Mouse (Mus musculus) midbrain, embryonic 12.5 days (tissue): ENCODE measurements at regions not wholly inside any gene's neighbourhood (a gene's known extent, or its start where the extent isn't known, plus 50 kb on each side); places are given as distances from the start of the nearest gene placed in this dataset.
A peak's percentile ranks its signal among the peaks of the same experiment; 100 is the strongest.

Experiments used
- ATAC-seq: fragments of 200-750 bp; cut with Nextera tagmentation; 2 replicates; pipeline ENCODE4 v1.8.0; 2017; ENCODE audit warnings: low read depth, moderate TSS enrichment, moderate library complexity; ENCODE audit not compliant: low FRiP score
- H3K27ac ChIP-seq: fragments of 300-500 bp; sonication (generic); replicated peaks from 2 replicates; pipeline ENCODE4 v1.5.1; 2016; ENCODE audit warnings: mild to moderate bottlenecking
- H3K27me3 ChIP-seq: fragments of 300-500 bp; sonication (generic); 2 replicates; pipeline ENCODE4 v1.6.1; 2016; ENCODE audit warnings: mild to moderate bottlenecking
- H3K36me3 ChIP-seq: fragments of 300-500 bp; sonication (generic); 2 replicates; pipeline ENCODE4 v1.6.1; 2016
- H3K4me1 ChIP-seq: fragments of 300-500 bp; sonication (generic); 2 replicates; pipeline ENCODE4 v1.6.1; 2016
- H3K4me2 ChIP-seq: fragments of 300-500 bp; sonication (generic); replicated peaks from 2 replicates; pipeline ENCODE4 v1.6.1; 2016; ENCODE audit warnings: mild to moderate bottlenecking, moderate library complexity
- H3K4me3 ChIP-seq: fragments of 300-500 bp; sonication (generic); 2 replicates; pipeline ENCODE4 v1.5.1; 2016; ENCODE audit warnings: mild to moderate bottlenecking
- H3K9ac ChIP-seq: fragments of 300-500 bp; sonication (generic); replicated peaks from 2 replicates; pipeline ENCODE4 v1.6.1; 2016; ENCODE audit warnings: mild to moderate bottlenecking, moderate library complexity
- H3K9me3 ChIP-seq: fragments of 300-500 bp; sonication (generic); 2 replicates; pipeline ENCODE4 v1.6.1; 2016; ENCODE audit warnings: mild to moderate bottlenecking
- WGBS: fragments of 180-500 bp; shearing (Covaris S2); methylation state at CpG from one replicate; pipeline ENCODE4 v1.1.7; 2016; 5-methylcytosine and 5-hydroxymethylcytosine counted together

GRCm38 (mm10) chr4:93935692-93936091 lies 600.4 kb upstream of the Tusc1 start:
- Histone ChIP-seq H3K36me3 (no peaks in the 10 kb centered on the region), H3K4me2 (no peak overlapping the region), H3K27ac (no peak overlapping the region), H3K9ac (no peak overlapping the region), H3K4me3 (no peak overlapping the region), H3K4me1 (no peaks in the 10 kb centered on the region), H3K9me3 (no peaks in the 10 kb centered on the region), H3K27me3 (no peaks in the 10 kb centered on the region)
- ATAC-seq = no peak

GRCm38 (mm10) chr4:93927117-93927516 lies 591.8 kb upstream of the Tusc1 start:
- H3K4me2 ChIP-seq = no peak overlapping the region
- no peak for ATAC-seq
- no peaks in the 10 kb centered on the region for H3K36me3 ChIP-seq
- 93% methylated on average over 7 of the region's 7 CpGs for WGBS
- no peak overlapping the region for H3K9ac ChIP-seq
- H3K4me1 ChIP-seq = no peaks in the 10 kb centered on the region
- H3K9me3 ChIP-seq = no peaks in the 10 kb centered on the region
- H3K27ac ChIP-seq = no peak overlapping the region
- no peak overlapping the region for H3K4me3 ChIP-seq
- H3K27me3 ChIP-seq = no peaks in the 10 kb centered on the region

DNA sequence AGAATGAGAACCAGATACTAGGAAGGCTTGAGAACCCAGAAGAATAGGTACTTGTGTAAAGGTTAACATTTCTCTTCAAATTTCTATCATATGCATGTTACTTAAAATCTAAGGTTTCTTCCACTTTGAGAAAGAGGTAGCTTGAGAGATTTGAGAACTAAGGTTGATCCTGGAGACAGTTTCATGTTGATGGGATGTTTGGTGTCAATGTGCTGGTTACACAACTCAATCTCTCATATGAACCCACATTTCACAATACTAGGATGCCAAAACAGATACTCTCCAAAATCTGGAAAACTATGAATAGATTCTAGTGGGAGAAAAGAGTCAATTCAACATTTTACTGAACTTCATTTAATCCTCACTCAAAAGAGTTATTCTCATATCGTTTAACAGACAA lies 589.1 kb upstream of the Tusc1 start:
- no peak overlapping the region for H3K4me2 ChIP-seq
- H3K4me3 ChIP-seq = no peak overlapping the region
- H3K27ac ChIP-seq = no peak overlapping the region
- WGBS = 93% methylated on average over 1 of the region's 1 CpGs
- H3K36me3 ChIP-seq = no peaks in the 10 kb centered on the region
- no peak for ATAC-seq
- no peaks in the 10 kb centered on the region for H3K4me1 ChIP-seq
- H3K9ac ChIP-seq = no peak overlapping the region
- no peaks in the 10 kb centered on the region for H3K9me3 ChIP-seq
- H3K27me3 ChIP-seq = no peaks in the 10 kb centered on the region

DNA sequence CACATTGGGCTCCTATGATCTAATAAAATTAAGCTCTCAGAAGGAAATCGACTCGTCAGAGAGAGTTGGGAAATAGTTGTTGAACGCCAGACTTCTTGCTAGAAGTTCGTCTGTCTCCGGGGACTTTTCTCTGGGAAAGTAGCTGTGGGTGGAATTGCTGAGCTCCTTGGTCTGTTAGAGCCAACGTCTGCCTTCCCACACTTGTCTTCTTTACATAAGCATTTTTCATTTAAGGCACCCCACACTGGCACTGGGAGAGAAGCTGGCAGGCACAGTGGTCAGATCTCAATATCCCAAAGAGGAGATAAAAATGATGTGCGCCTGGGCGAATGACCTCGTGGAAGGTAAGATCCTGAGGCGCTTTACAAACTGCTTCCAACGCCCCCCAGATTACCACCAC lies 551.3 kb upstream of the Tusc1 start:
- WGBS = 93% methylated on average over 11 of the region's 11 CpGs
- Histone ChIP-seq H3K4me1 (no peaks in the 10 kb centered on the region), H3K9me3 (no peaks in the 10 kb centered on the region), H3K4me3 (no peak overlapping the region), H3K9ac (no peak overlapping the region), H3K27ac (no peak overlapping the region), H3K27me3 (no peaks in the 10 kb centered on the region), H3K4me2 (no peak overlapping the region), H3K36me3 (no peaks in the 10 kb centered on the region)
- ATAC-seq = no peak

DNA sequence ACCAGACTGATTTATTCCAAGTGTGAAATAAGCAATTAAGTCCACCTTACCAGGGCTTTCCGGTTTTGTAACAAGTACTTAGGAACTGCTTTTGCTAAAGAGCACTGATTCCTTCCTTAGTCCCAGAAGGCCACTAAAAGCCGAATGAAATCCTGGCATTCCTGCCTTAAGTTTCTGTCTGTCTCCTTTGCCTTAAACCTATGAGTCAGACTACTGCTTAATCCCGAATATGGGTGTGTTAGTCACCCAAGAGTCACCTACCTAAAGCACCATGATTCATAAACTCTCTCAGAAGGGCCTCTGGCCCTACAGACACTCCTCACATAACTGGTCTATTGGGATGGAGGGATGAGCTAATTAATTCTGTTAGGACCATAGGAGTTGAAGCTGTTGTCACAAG lies 546.0 kb upstream of the Tusc1 start:
- Histone ChIP-seq H3K9me3 (no peaks in the 10 kb centered on the region), H3K4me2 (no peak overlapping the region), H3K36me3 (no peaks in the 10 kb centered on the region), H3K27ac (no peak overlapping the region), H3K9ac (no peak overlapping the region), H3K4me3 (no peak overlapping the region), H3K27me3 (no peaks in the 10 kb centered on the region), H3K4me1 (no peaks in the 10 kb centered on the region)
- 81% methylated on average over 3 of the region's 3 CpGs for WGBS
- no peak for ATAC-seq

GRCm38 (mm10) chr4:93879351-93879872 lies 544.1 kb upstream of the Tusc1 start:
- Histone ChIP-seq H3K36me3 (no peaks in the 10 kb centered on the region), H3K27me3 (no peaks in the 10 kb centered on the region), H3K4me3 (no peak overlapping the region), H3K9ac (no peak overlapping the region), H3K9me3 (no peaks in the 10 kb centered on the region), H3K4me2 (no peak overlapping the region), H3K4me1 (no peaks in the 10 kb centered on the region), H3K27ac (0 out of 2 replicates have a peak overlapping the region, but pooled peaks have one; percentile 10)
- WGBS = 65% methylated on average over 8 of the region's 8 CpGs
- ATAC-seq = peak; percentile 84

DNA sequence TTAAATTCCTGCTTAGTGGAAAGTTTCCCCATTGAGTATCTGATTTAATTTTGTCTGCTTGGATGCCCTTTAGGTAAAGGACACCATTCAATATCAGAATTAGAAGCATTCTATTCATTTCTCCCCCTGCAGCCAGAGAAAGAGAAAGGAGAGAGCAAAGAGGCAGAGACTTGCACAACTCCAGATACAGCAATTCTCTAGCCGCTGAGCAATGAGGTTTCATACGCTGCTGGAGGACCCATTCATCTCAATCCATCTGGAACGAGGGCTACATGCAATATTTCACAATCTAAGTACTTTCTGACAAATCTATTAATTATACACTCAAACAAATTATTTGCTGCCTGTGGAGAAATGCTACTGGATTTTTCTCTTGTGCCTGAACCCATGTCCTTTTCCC lies 538.0 kb upstream of the Tusc1 start:
- no peaks in the 10 kb centered on the region for H3K27me3 ChIP-seq
- H3K9ac ChIP-seq = no peak overlapping the region
- H3K4me3 ChIP-seq = no peak overlapping the region
- no peaks in the 10 kb centered on the region for H3K36me3 ChIP-seq
- 48% methylated on average over 3 of the region's 3 CpGs for WGBS
- H3K4me2 ChIP-seq = no peak overlapping the region
- no peak for ATAC-seq
- no peaks in the 10 kb centered on the region for H3K9me3 ChIP-seq
- H3K4me1 ChIP-seq = no peaks in the 10 kb centered on the region
- H3K27ac ChIP-seq = no peak overlapping the region

DNA sequence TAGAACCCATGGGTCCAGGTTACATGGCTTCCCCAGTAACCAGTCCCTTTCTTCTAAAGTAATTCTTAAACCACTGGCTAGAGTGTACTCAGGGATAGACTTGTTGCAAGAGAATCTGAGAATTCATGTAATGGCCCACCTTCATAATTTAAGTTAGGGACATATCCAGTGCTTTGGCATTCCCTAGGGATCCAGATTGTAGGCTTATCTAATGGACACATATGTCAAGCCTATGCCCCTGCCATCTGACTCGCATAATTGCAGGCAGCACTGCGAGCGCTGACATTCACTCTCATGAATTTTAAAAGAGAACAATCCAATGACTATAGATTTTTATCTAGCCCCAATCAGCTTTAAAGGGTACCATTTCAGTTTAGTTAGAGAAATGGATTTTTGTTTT lies 518.1 kb upstream of the Tusc1 start:
- 74% methylated on average over 3 of the region's 3 CpGs for WGBS
- peak; percentile 54; the same call in 1 of the 2 replicates for ATAC-seq

DNA sequence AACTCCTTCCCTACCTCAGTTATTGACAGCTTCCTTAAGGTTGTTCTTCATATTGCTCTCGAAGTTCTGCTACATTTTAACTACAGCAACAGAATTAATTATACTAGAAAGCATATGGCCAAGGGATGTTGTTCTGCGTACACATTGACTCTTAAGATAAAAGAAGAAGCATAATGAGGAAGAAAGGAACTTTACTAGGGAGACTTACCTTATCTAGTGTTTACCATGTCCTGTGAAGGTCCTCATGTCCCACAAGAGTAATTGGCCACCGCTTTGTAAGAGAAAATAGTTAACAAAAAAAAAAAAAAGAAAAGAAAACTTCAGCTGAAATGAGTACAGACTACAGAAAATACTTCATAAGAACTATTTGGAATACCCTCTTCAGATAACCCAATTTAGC lies 513.9 kb upstream of the Tusc1 start:
- no peak overlapping the region for H3K27ac ChIP-seq
- H3K36me3 ChIP-seq = no peaks in the 10 kb centered on the region
- no peak overlapping the region for H3K4me2 ChIP-seq
- ATAC-seq = no peak
- H3K27me3 ChIP-seq = no peaks in the 10 kb centered on the region
- no peaks in the 10 kb centered on the region for H3K9me3 ChIP-seq
- 86% methylated on average over 3 of the region's 3 CpGs for WGBS
- H3K4me3 ChIP-seq = no peak overlapping the region
- no peak overlapping the region for H3K9ac ChIP-seq
- no peaks in the 10 kb centered on the region for H3K4me1 ChIP-seq

More for the DNA sequence above, 518.1 kb upstream of the Tusc1 start:
- H3K27ac ChIP-seq = no peak overlapping the region
- H3K9me3 ChIP-seq = no peaks in the 10 kb centered on the region
- H3K9ac ChIP-seq = no peak overlapping the region
- no peaks in the 10 kb centered on the region for H3K36me3 ChIP-seq
- no peak overlapping the region for H3K4me3 ChIP-seq
- no peak overlapping the region for H3K4me2 ChIP-seq
- no peaks in the 10 kb centered on the region for H3K27me3 ChIP-seq
- no peaks in the 10 kb centered on the region for H3K4me1 ChIP-seq

DNA sequence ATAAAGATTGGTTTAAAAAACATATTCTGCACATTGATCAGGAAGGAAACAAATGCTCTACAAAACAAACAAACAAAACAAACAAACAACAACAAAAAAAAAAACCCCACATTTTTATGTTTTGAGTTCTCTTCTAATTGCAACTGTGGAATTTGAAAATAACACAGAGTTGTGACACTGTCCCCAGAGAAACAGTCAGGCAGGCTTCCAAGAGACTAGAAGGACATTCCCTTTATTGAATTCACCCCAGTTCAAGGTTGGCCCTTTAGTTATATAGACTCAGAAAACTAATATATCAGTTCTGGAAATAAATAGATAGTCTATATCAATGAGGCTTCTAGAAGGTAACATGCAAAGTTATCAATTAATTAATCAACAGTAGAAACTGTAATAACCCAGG lies 495.4 kb upstream of the Tusc1 start:
- ATAC-seq = no peak
- Histone ChIP-seq H3K4me2 (no peak overlapping the region), H3K27ac (no peak overlapping the region), H3K9ac (no peak overlapping the region), H3K36me3 (no peaks in the 10 kb centered on the region), H3K4me3 (no peak overlapping the region), H3K4me1 (no peaks in the 10 kb centered on the region), H3K27me3 (no peaks in the 10 kb centered on the region), H3K9me3 (no peaks in the 10 kb centered on the region)

DNA sequence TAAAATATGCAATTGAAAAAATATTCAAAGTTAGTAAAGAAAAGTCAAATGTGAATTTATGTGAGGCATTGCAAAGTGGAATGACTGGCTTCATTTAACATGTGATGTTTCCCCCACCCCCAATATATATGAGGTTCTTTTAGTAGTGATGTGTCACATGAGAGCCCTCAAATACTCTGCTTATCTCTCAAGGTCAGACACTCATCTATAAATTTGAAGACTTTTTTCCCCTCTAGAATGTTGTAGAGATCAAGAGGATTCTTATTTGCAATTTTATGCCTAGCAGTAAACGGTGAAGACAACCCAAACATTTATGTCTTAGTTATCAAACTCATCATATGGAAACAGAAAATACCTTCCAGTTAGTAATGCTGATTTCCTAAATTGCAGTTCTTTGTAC lies 457.8 kb upstream of the Tusc1 start:
- no peak for ATAC-seq
- Histone ChIP-seq H3K27ac (no peak overlapping the region), H3K4me2 (no peak overlapping the region), H3K4me1 (no peaks in the 10 kb centered on the region), H3K9ac (no peak overlapping the region), H3K27me3 (no peaks in the 10 kb centered on the region), H3K9me3 (no peaks in the 10 kb centered on the region), H3K36me3 (no peaks in the 10 kb centered on the region), H3K4me3 (no peak overlapping the region)
- 83% methylated on average over 1 of the region's 1 CpGs for WGBS

DNA sequence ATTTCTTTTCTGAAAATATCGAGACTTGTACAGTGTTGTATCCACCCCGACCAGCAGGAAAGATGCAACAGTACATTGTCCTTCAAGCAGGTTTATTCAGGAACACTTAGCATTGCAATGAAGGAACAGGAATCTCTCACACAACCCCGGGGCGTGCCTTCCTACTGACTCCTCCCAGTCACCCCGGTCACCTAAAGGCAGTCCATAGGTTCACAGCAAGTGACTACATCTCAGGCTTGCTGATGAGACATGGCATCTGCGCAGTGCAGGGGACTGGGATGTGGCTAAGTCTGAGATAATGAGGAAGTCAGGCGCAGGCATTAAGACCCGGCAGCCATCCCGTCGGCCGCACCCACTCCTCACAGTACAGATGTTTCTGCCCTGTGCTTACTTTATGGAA lies 454.8 kb upstream of the Tusc1 start:
- Histone ChIP-seq H3K27ac (no peak overlapping the region), H3K9me3 (0 out of 2 replicates have a peak, but pooled peaks cover 3% of the 10 kb centered on the region), H3K27me3 (no peaks in the 10 kb centered on the region), H3K4me1 (no peaks in the 10 kb centered on the region), H3K9ac (no peak overlapping the region), H3K36me3 (no peaks in the 10 kb centered on the region), H3K4me3 (no peak overlapping the region), H3K4me2 (no peak overlapping the region)
- no peak for ATAC-seq
- 81% methylated on average over 11 of the region's 11 CpGs for WGBS

GRCm38 (mm10) chr4:93754497-93754896 lies 419.2 kb upstream of the Tusc1 start:
- Histone ChIP-seq H3K4me1 (no peaks in the 10 kb centered on the region), H3K27ac (no peak overlapping the region), H3K9me3 (no peaks in the 10 kb centered on the region), H3K4me3 (no peak overlapping the region), H3K27me3 (no peaks in the 10 kb centered on the region), H3K9ac (no peak overlapping the region), H3K36me3 (no peaks in the 10 kb centered on the region), H3K4me2 (no peak overlapping the region)
- WGBS = 87% methylated on average over 2 of the region's 2 CpGs
- no peak; the same call in 1 of the 2 replicates for ATAC-seq
